Mouse (Mus musculus): ENCODE measurements around the gene Arl3. TPM values are rescaled to one million over a fixed set of nuclear protein-coding genes. Genes with fewer than 3 reads are reported as not detected.

The Arl3 gene
- polyA plus RNA-seq, 1 experiment: 1.5 TPM

GRCm38 (mm10) chr19:46524152-46524544 is 48.9 kb downstream of the Arl3 start:
- TF ChIP-seq GATA1 (IDR thresholded peaks at IDR 0.05; ENCODE audit: low read length) (no peak), TAL1 (IDR thresholded peaks at IDR 0.05; ENCODE audit: low read length) (no peak)
- Histone ChIP-seq H3K36me3 (ENCODE audit: control insufficient read depth) (no peaks in the 10 kb centered on the region), H3K9me3 (ENCODE audit: control insufficient read depth, low read length) (no peaks in the 10 kb centered on the region), H3K27me3 (ENCODE audit: control insufficient read depth) (peaks cover 70% of the 10 kb centered on the region), H3K4me3 (replicated peaks) (no peak overlapping the region), H3K4me1 (ENCODE audit: control insufficient read depth) (peaks cover 52% of the 10 kb centered on the region)

DNA sequence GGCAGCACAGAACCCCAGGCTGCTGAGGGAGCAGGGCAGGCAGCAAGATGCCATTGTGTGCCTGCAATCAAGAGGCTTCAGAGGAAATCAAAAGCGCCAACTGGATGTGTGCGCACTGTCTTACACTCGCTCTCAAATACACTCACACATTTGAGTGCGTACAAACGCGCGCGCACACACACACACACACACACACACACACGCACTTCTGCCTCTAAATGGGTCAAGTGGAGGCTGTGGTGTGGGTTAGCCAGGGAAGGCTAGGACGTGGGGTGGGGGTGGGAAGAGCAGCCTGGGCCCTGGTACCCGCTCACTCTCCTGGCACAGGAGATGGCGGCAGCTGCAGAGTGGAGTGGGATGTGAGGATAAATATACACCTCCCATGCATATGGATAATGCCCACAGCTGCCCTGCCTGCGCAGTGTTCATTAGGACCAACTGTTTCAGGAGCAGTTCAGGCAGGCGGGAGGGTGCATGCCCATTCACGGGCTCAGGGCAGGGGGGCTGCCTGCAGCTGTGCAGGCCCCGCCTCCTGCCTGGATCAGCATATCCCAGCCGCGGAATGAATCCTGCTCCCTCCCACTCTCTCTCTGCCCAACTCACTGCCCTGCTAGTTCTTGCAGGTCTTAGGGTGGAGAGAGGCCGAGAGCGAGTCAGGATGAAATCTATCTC is 49.4 kb downstream of the Arl3 start:
- H3K4me3 ChIP-seq (replicated peaks): no peak overlapping the region
- peaks cover 65% of the 10 kb centered on the region for H3K27me3 ChIP-seq (ENCODE audit: control insufficient read depth)
- peaks cover 51% of the 10 kb centered on the region for H3K4me1 ChIP-seq (ENCODE audit: control insufficient read depth)
- TF ChIP-seq GATA1 (IDR thresholded peaks at IDR 0.05; ENCODE audit: low read length): no peak
- no peak for TF ChIP-seq TAL1 (IDR thresholded peaks at IDR 0.05; ENCODE audit: low read length)
- no peaks in the 10 kb centered on the region for H3K36me3 ChIP-seq (ENCODE audit: control insufficient read depth)
- no peaks in the 10 kb centered on the region for H3K9me3 ChIP-seq (ENCODE audit: control insufficient read depth, low read length)

DNA sequence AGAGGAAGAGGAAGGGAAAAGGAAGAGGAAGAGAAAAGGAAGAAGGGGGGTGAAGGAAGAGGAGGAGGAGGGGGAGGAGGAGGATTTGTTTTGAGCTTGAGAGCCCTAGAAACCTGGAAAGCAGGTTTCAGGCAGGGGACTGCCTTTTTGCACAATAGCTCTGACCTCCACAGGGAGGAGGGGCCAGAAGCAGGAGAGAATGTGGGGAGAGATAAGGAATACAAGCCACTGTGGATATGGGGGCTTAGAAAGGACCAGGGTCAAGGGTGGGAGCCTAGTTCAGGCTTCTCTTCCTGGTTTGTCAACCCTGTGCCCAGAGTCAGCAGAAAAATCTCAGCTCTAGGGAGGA is 49.9 kb downstream of the Arl3 start:
- H3K9me3 ChIP-seq (ENCODE audit: control insufficient read depth, low read length): no peaks in the 10 kb centered on the region
- H3K27me3 ChIP-seq (ENCODE audit: control insufficient read depth): peaks cover 60% of the 10 kb centered on the region
- H3K4me1 ChIP-seq (ENCODE audit: control insufficient read depth): peaks cover 51% of the 10 kb centered on the region
- TF ChIP-seq GATA1 (IDR thresholded peaks at IDR 0.05; ENCODE audit: low read length) (no peak), TAL1 (IDR thresholded peaks at IDR 0.05; ENCODE audit: low read length) (no peak)
- H3K4me3 ChIP-seq (replicated peaks): no peak overlapping the region
- H3K36me3 ChIP-seq (ENCODE audit: control insufficient read depth): no peaks in the 10 kb centered on the region

GRCm38 (mm10) chr19:46522433-46523044 is 50.5 kb downstream of the Arl3 start:
- H3K36me3 ChIP-seq (ENCODE audit: control insufficient read depth): no peaks in the 10 kb centered on the region; the same call in 1 of the 2 replicates
- H3K4me1 ChIP-seq (ENCODE audit: control insufficient read depth): peaks cover 52% of the 10 kb centered on the region
- no peak overlapping the region for H3K4me3 ChIP-seq (replicated peaks)
- no peak for TF ChIP-seq GATA1 (IDR thresholded peaks at IDR 0.05; ENCODE audit: low read length)
- TF ChIP-seq TAL1 (IDR thresholded peaks at IDR 0.05; ENCODE audit: low read length): no peak
- H3K27me3 ChIP-seq (ENCODE audit: control insufficient read depth): peaks cover 54% of the 10 kb centered on the region
- H3K9me3 ChIP-seq (ENCODE audit: control insufficient read depth, low read length): no peaks in the 10 kb centered on the region

DNA sequence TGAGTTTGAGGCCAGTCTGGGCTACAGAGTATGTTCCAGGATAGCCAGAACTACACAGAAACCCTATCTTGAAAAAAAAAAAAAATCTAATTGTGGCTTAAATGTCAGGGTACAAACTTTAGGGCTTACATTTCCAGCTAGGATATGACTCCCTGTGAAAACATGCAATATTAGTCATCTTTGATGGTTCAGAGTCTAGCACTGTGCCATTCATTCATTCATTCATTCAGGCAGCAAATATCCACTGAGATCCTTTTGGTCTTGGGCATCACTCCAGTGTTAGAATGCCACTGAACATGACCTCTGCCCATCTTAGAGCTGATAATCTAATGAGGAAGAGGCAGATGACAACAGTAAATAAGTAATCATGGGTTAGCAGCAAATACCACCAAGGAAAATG is 51.3 kb downstream of the Arl3 start:
- Histone ChIP-seq H3K4me3 (replicated peaks) (no peak overlapping the region), H3K36me3 (ENCODE audit: control insufficient read depth) (peaks cover 5% of the 10 kb centered on the region), H3K4me1 (ENCODE audit: control insufficient read depth) (peaks cover 55% of the 10 kb centered on the region), H3K9me3 (ENCODE audit: control insufficient read depth, low read length) (no peaks in the 10 kb centered on the region), H3K27me3 (ENCODE audit: control insufficient read depth) (peaks cover 47% of the 10 kb centered on the region)
- TF ChIP-seq GATA1 (IDR thresholded peaks at IDR 0.05; ENCODE audit: low read length): no peak
- TF ChIP-seq TAL1 (IDR thresholded peaks at IDR 0.05; ENCODE audit: low read length): no peak

GRCm38 (mm10) chr19:46518828-46519621 is 54.0 kb downstream of the Arl3 start:
- Histone ChIP-seq H3K9me3 (ENCODE audit: control insufficient read depth, low read length) (no peaks in the 10 kb centered on the region), H3K27me3 (ENCODE audit: control insufficient read depth) (peaks cover 23% of the 10 kb centered on the region), H3K36me3 (ENCODE audit: control insufficient read depth) (peaks cover 29% of the 10 kb centered on the region), H3K4me1 (ENCODE audit: control insufficient read depth) (peaks cover 54% of the 10 kb centered on the region), H3K4me3 (replicated peaks) (no peak overlapping the region)
- TF ChIP-seq TAL1 (IDR thresholded peaks at IDR 0.05; ENCODE audit: low read length) (no peak), GATA1 (IDR thresholded peaks at IDR 0.05; ENCODE audit: low read length) (no peak)

DNA sequence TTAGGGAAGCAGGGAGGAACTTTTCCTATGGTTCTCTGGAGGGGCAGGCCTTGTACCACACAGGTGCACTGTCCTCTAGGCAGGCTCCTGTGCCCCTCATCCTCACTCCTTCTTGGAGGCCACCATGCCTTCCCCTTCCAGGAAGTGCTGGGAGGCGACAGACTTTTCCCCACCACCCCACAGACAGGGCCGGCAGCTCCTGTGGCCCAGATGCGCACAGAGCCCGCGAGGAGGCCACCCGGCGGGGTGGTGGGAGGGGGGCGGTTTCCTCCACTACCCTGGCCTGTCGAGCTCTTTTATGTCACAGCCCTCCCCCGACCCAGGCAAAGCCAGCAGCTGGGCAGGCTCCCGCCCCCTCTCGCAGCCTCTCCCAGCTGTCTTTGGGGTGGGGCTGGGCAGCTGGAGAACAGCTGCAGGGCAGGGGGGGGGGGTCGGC is 54.6 kb downstream of the Arl3 start:
- peaks cover 34% of the 10 kb centered on the region for H3K36me3 ChIP-seq (ENCODE audit: control insufficient read depth)
- H3K9me3 ChIP-seq (ENCODE audit: control insufficient read depth, low read length): no peaks in the 10 kb centered on the region
- H3K4me3 ChIP-seq (replicated peaks): no peak overlapping the region
- TF ChIP-seq TAL1 (IDR thresholded peaks at IDR 0.05; ENCODE audit: low read length) (no peak), GATA1 (IDR thresholded peaks at IDR 0.05; ENCODE audit: low read length) (no peak)
- peaks cover 49% of the 10 kb centered on the region for H3K4me1 ChIP-seq (ENCODE audit: control insufficient read depth)
- H3K27me3 ChIP-seq (ENCODE audit: control insufficient read depth): peaks cover 16% of the 10 kb centered on the region

GRCm38 (mm10) chr19:46517529-46518351 is 55.3 kb downstream of the Arl3 start:
- peaks cover 41% of the 10 kb centered on the region for H3K36me3 ChIP-seq (ENCODE audit: control insufficient read depth)
- no peak for TF ChIP-seq TAL1 (IDR thresholded peaks at IDR 0.05; ENCODE audit: low read length)
- TF ChIP-seq GATA1 (IDR thresholded peaks at IDR 0.05; ENCODE audit: low read length): no peak

More at GRCm38 (mm10) chr19:46517529-46518351, 55.3 kb downstream of the Arl3 start:
- Histone ChIP-seq H3K4me1 (ENCODE audit: control insufficient read depth) (peaks cover 44% of the 10 kb centered on the region), H3K27me3 (ENCODE audit: control insufficient read depth) (peaks cover 12% of the 10 kb centered on the region), H3K9me3 (ENCODE audit: control insufficient read depth, low read length) (no peaks in the 10 kb centered on the region), H3K4me3 (replicated peaks) (no peak overlapping the region)

All from erythroblast, embryonic 14.5 days (primary cell).